Mouse (Mus musculus) kidney, postnatal 14 days (tissue): ENCODE data around the gene Gm7735.
"Not testable (repeated sequence)": the region's sequence is repeated elsewhere in the genome, so short reads cannot be mapped to it uniquely, and the experiment has no call there.

Experiments
- DNase-seq: peaks from one replicate; pipeline ENCODE4 v3.0.0; 2022; ENCODE audit warnings: mixed read lengths

Gene Gm7735

DNA sequence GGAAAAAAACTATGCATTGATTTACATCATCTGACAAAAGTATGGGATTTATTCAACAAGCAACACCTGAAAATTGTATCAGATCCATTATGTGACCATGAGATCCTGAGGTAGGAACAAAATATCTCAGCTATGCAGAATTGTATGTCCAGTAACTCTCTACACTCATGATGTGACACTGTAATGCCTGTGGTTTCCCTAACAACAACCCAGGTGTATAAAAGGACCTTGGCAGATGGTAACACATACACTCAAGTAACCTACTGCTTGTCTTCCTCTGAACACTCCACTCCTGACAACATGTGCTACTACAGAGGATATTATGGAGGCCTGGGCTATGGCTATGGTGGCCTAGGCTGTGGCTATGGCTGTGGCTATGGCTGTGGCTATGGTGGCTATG, at the start of gene Gm7735:
TSS of gene Gm7735 (plus strand) at position 301 of the 400 bp plus-strand sequence.
- not testable (repeated sequence) for DNase-seq

GRCm38 (mm10) chr16:89140551-89140950, 28.7 kb upstream of the Gm7735 start, which contains the start of gene Gm6358:
TSS of gene Gm6358 (plus strand) at chr16:89140851.
- no peak for DNase-seq

DNA sequence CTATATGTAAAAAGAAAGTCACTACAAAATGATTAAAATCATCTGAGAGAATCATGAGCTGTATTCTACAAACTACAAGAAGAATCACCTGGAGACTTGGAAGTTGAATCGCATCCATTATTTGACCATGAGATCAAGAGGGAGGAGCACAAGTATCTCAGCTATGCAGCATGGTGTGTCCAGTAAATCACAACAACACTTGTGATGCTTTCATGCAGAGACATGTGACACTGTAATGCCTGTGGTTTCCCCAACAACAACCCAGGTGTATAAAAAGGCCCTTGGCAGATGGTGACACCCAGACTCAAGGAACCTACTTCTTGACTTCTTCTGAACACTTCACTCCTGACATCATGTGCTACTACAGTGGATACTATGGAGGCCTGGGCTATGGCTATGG, 18.5 kb upstream of the Gm7735 start, which contains the start of gene Gm10061:
TSS of gene Gm10061 (plus strand) at position 301 of the 400 bp plus-strand sequence.
- DNase-seq, result no peak

DNA sequence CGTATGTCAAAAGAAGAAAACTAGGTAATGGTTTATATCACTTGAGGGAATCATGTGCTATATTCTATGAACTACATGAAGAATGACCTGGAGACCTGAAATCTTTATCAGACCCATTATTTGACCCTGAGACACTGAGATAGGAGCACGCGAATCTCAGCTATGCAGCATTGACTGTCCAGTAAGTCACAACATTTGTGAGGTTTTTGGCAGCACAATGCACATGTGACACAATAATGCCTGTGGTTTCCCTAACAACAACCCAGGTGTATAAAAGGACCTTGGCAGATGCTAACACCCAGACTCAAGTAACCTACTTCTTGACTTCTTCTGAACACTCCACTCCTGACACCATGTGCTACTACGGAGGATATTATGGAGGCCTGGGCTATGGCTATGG, 11.6 kb upstream of the Gm7735 start, which contains the start of gene Gm9789:
TSS of gene Gm9789 (plus strand) at position 301 of the 400 bp plus-strand sequence.
- DNase-seq, result no peak

GRCm38 (mm10) chr16:89174435-89174834, 5.1 kb downstream of the Gm7735 start, which contains the start of gene 1110057P08Rik:
TSS of gene 1110057P08Rik (plus strand) at chr16:89174735.
- no peak for DNase-seq

DNA sequence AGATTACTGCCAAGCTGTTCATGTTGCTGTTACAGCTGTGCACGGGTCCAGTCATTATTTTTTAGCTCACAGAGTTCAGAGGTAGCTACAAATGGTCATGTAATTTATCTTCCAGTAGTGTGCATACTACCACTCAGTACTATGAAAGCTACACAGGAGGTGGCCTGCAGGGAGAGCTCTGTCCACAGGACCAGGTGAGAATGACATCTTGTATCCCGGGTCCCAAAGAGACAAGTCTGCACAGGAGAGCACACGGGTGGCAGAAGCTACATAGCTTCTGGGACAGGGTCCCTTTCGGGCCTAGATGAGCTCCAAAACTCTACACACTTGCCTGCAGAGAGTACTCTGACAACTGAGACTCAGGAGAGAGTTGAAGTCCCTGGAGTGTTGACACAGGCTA, 19.3 kb downstream of the Gm7735 start:
- DNase-seq, result no peak

DNA sequence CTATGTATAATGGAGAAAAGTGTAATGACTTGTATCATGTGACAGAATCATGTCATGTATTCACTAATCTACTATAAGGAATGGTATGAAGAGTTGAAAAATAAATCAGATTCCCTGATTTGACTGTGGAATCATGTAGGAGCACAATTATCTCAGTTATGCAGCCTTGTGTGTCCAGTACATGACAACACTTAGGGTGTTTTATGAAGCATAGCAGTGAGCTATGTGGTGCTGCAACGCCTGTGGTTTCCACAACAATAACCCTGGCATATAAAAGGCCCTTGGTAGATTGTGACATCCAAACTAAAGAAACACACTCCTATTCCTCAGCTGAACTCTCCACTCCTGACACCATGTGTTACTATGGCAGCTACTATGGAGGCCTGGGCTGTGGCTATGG, 36.3 kb downstream of the Gm7735 start, which contains the start of gene Krtap20-2:
TSS of gene Krtap20-2 (plus strand) at position 301 of the 400 bp plus-strand sequence.
- DNase-seq, result no peak
